Mouse (Mus musculus) olfactory bulb, adult 2 months (tissue): ENCODE measurements around the gene Cobll1.

Source experiments
- CTCF ChIP-seq: fragments of 200-500 bp; IDR thresholded peaks from 2 replicates; pipeline ENCODE4 v1.5.1; 2012; ENCODE audit warnings: low read depth, mild to moderate bottlenecking, low read length, moderate library complexity; ENCODE audit not compliant: insufficient read depth
- POLR2A ChIP-seq: fragments of 200-500 bp; IDR thresholded peaks from 2 replicates; pipeline ENCODE4 v1.6.1; 2012; ENCODE audit warnings: mild to moderate bottlenecking, low read depth, low read length, moderate library complexity; ENCODE audit not compliant: insufficient read depth

DNA sequence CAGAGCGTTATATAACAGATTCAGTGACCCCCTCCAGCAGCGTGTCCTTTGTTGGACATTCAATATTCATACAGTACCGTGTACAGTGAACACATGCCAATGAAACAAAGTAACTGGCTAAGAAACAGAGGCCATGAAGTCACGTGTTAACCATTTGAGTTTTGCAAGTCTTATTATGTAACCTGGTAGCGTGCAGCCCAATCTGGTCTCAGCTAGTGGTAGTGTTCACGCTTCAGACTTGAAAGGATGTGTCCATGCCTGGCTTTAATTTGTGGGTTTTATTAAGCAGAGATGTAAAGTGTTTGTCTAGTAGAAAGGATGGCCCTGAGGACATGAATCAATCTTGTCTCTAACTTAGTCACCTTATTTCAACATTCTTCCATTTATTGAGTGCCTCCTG lies 29.5 kb upstream of the Cobll1 start:
- no peak for TF ChIP-seq POLR2A
- no peak for TF ChIP-seq CTCF
